Mouse (Mus musculus) stomach, postnatal 0 days (tissue): ENCODE data around the gene Psmb10.

ENCODE experiments used
- CTCF ChIP-seq: IDR thresholded peaks from 2 replicates; pipeline ENCODE4 v1.5.1; 2016; ENCODE audit warnings: antibody characterized with exemption, low read depth, mild to moderate bottlenecking, moderate library complexity
- EP300 ChIP-seq: optimal IDR thresholded peaks from 2 replicates; pipeline ENCODE3; 2016; ENCODE audit warnings: antibody characterized with exemption

- no peak for TF ChIP-seq CTCF
- no peak for TF ChIP-seq EP300
Measured at GRCm38 (mm10) chr8:105949350-105949749, 11.1 kb upstream of the Psmb10 start.
